Mouse (Mus musculus): ENCODE data around the gene Wdr86.

Gene Wdr86

GRCm38 (mm10) chr5:24685366-24686093 is 45.0 kb downstream of the Wdr86 start, which contains the start of gene Nub1:
TSS of gene Nub1 (plus strand) at chr5:24685532.
- in situ Hi-C loops (cut with MboI) = loop anchor here (10.0 kb wide), 1 partner anchor 69 kb away; the partner anchor contains the start of gene Crygn

DNA sequence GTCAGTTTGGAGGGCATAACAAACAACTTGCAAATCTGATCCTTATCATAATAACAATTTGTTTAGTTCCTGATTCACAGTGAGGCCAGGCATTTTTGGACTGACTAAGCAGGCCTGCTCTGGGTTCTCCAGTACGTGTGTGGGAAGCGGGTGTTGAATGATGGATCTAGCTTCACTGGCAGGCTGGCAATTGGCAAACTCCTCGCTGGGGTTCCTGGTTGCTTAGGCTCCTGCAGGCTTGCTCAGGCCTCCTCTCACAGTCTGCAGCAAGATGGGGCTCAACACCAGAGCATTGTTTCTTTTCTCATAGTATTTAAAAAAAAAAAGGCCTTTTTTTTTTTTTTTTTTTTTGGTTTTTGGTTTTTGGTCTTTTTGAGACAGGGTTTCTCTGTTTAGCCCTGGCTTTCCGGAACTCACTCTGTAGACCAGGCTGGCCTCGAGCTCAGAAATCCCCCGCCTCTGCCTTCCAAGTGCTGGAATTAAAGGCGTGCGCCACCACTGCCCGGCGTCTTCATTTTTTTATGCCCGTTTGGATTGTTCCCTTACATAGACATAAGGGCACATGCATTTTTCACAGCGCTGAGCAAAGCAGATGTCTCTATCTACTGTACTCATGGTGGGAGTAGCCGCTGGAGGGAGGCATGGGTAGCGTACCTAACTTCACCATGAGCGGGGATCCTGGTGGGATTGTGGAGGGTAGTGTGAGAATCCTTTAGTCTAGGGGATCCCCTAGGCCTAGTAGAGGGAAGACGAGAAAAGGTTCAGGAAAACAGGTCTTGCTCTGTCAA is 45.8 kb downstream of the Wdr86 start:
- in situ Hi-C loops (cut with MboI) = loop anchor here (10.0 kb wide), 1 partner anchor 70 kb away; the partner anchor contains the start of gene Crygn

GRCm38 (mm10) chr5:24681436-24681835 is 49.1 kb downstream of the Wdr86 start:
- in situ Hi-C loops (cut with MboI) = loop anchor here (10.0 kb wide), 1 partner anchor 73 kb away; the partner anchor contains the start of gene Crygn

- in situ Hi-C loops (cut with MboI) = loop anchor here (25.0 kb wide), 1 partner anchor 338 kb away; no protein-coding TSS in a partner anchor
Measured at GRCm38 (mm10) chr5:24674238-24674637, 56.3 kb downstream of the Wdr86 start.
